Mouse (Mus musculus): Measurements from ENCODE around the gene Arg2.

DNA sequence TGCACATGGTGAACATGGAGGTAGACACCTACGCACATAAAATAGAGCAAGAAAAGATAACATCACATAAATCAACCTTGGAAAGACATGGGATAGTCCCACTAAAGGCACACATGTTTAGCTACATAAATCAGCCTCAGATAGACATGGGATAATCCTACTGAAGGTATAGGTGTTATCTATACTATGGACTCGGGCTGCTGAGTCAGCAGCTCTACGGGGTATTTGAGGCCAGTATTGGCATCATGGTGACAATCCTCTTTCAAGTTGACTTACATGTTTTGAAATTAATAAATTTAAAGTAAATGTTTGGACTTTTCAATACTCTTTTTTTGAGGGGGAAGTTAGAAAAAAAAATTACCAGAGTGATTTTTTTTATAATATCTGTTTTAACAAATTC is 32.3 kb downstream of the Arg2 start:
- TF ChIP-seq CTCF (IDR thresholded peaks at IDR 0.05; ENCODE audit: low read depth, low read length) (no peak), POLR2A (IDR thresholded peaks at IDR 0.05; ENCODE audit: insufficient read depth, low read length) (no peak)

All from ES-Bruce4 (cell line).